Mouse (Mus musculus) forebrain, embryonic 14.5 days (tissue): ENCODE measurements at regions not wholly inside any gene's neighbourhood (a gene's known extent, or its start where the extent isn't known, plus 50 kb on each side); places are given as distances from the start of the nearest gene placed in this dataset.
A peak's percentile ranks its signal among the peaks of the same experiment; 100 is the strongest.

Source experiments
- ATAC-seq: fragments of 200-750 bp; cut with Nextera tagmentation; 2 replicates; pipeline ENCODE4 v1.8.0; 2017; ENCODE audit warnings: mild to moderate bottlenecking, moderate library complexity
- DNase-seq: peaks from one replicate; pipeline ENCODE4 v3.0.0-alpha.2; 2015; ENCODE audit warnings: low spot score
- H3K27ac ChIP-seq: fragments of 300-500 bp; sonication (generic); 2 replicates; pipeline ENCODE4 v1.5.1; 2014; ENCODE audit warnings: low read depth, mild to moderate bottlenecking, control low read depth, low read length, moderate library complexity
- H3K27me3 ChIP-seq: fragments of 300-500 bp; sonication (generic); replicated peaks from 2 replicates; pipeline ENCODE4 v1.6.1; 2014; ENCODE audit warnings: low read length, control low read depth, mixed read lengths; ENCODE audit not compliant: control insufficient read depth, insufficient read depth
- H3K36me3 ChIP-seq: fragments of 300-500 bp; sonication (generic); 2 replicates; pipeline ENCODE4 v1.6.1; 2014; ENCODE audit warnings: low read length, control low read depth; ENCODE audit not compliant: control insufficient read depth, insufficient read depth
- H3K4me1 ChIP-seq: fragments of 300-500 bp; sonication (generic); 2 replicates; pipeline ENCODE4 v1.6.1; 2014; ENCODE audit warnings: antibody characterized with exemption, low read length, control low read depth; ENCODE audit not compliant: control insufficient read depth, insufficient read depth
- H3K4me2 ChIP-seq: fragments of 300-500 bp; sonication (generic); 2 replicates; pipeline ENCODE4 v1.6.1; 2014; ENCODE audit warnings: mild to moderate bottlenecking, control low read depth, low read length
- H3K4me3 ChIP-seq: fragments of 300-500 bp; sonication (generic); 2 replicates; pipeline ENCODE4 v1.5.1; 2014; ENCODE audit warnings: low read depth, low read length, control low read depth
- H3K9ac ChIP-seq: fragments of 300-500 bp; sonication (generic); 2 replicates; pipeline ENCODE4 v1.6.1; 2014; ENCODE audit warnings: mild to moderate bottlenecking, low read length, control low read depth, moderate library complexity
- H3K9me3 ChIP-seq: fragments of 300-500 bp; sonication (generic); replicated peaks from 2 replicates; pipeline ENCODE4 v1.6.1; 2016; ENCODE audit warnings: low read length, control low read depth, mixed read lengths; ENCODE audit not compliant: control insufficient read depth
- WGBS: fragments of 180-500 bp; shearing (Covaris S2); extraction: QIAGEN DNeasy Blood & Tissue Kit; methylation state at CpG from one replicate; pipeline ENCODE4 v1.1.7; 2014; 5-methylcytosine and 5-hydroxymethylcytosine counted together

- no peaks in the 10 kb centered on the region for H3K36me3 ChIP-seq
- H3K4me2 ChIP-seq, result no peak overlapping the region
- no peak overlapping the region for H3K9ac ChIP-seq
- no peak overlapping the region for H3K4me3 ChIP-seq
- 66% methylated on average over 4 of the region's 4 CpGs for WGBS
- ATAC-seq (no peak), DNase-seq (no peak)
- no peaks in the 10 kb centered on the region for H3K9me3 ChIP-seq
- no peaks in the 10 kb centered on the region for H3K27me3 ChIP-seq
- no peak overlapping the region for H3K27ac ChIP-seq
- no peaks in the 10 kb centered on the region for H3K4me1 ChIP-seq
These were observed 70.5 kb downstream of the Apip start for GRCm38 (mm10) chr2:103143985-103144384.

- Histone ChIP-seq H3K4me2 (no peak overlapping the region), H3K4me3 (no peak overlapping the region), H3K9me3 (no peaks in the 10 kb centered on the region), H3K36me3 (no peaks in the 10 kb centered on the region), H3K27ac (no peak overlapping the region), H3K27me3 (no peaks in the 10 kb centered on the region), H3K4me1 (no peaks in the 10 kb centered on the region), H3K9ac (no peak overlapping the region)
- no peak for ATAC-seq
- DNase-seq, result no peak
- 85% methylated on average over 7 of the region's 7 CpGs for WGBS
These were observed 70.9 kb downstream of the Apip start for GRCm38 (mm10) chr2:103144420-103144819.

- Histone ChIP-seq H3K27me3 (no peaks in the 10 kb centered on the region), H3K4me3 (no peak overlapping the region), H3K27ac (no peak overlapping the region), H3K9me3 (no peaks in the 10 kb centered on the region), H3K36me3 (no peaks in the 10 kb centered on the region), H3K9ac (no peak overlapping the region), H3K4me1 (no peaks in the 10 kb centered on the region), H3K4me2 (no peak overlapping the region)
- ATAC-seq, result no peak
- no peak for DNase-seq
- 87% methylated on average over 3 of the region's 3 CpGs for WGBS
These were observed 71.6 kb downstream of the Apip start for GRCm38 (mm10) chr2:103145058-103145457.

- H3K4me1 ChIP-seq, result no peaks in the 10 kb centered on the region
- H3K27ac ChIP-seq, result no peak overlapping the region
- ATAC-seq (no peak), DNase-seq (no peak)
- H3K27me3 ChIP-seq, result no peaks in the 10 kb centered on the region
- no peaks in the 10 kb centered on the region for H3K36me3 ChIP-seq
- H3K9ac ChIP-seq, result no peak overlapping the region
- WGBS, result 92% methylated on average over 7 of the region's 7 CpGs
- no peaks in the 10 kb centered on the region for H3K9me3 ChIP-seq
- H3K4me3 ChIP-seq, result no peak overlapping the region
- H3K4me2 ChIP-seq, result no peak overlapping the region
These were observed 72.7 kb downstream of the Apip start for GRCm38 (mm10) chr2:103146132-103146531.

- DNase-seq, result no peak
- Histone ChIP-seq H3K4me2 (no peak overlapping the region), H3K4me3 (no peak overlapping the region), H3K4me1 (no peaks in the 10 kb centered on the region), H3K9ac (no peak overlapping the region), H3K36me3 (no peaks in the 10 kb centered on the region), H3K27me3 (no peaks in the 10 kb centered on the region), H3K9me3 (no peaks in the 10 kb centered on the region), H3K27ac (no peak overlapping the region)
- no peak for ATAC-seq
- 94% methylated on average over 1 of the region's 1 CpGs for WGBS
These were observed 79.8 kb downstream of the Apip start for GRCm38 (mm10) chr2:103153261-103153660.

- Histone ChIP-seq H3K36me3 (no peaks in the 10 kb centered on the region), H3K27me3 (no peaks in the 10 kb centered on the region), H3K27ac (no peak overlapping the region), H3K9ac (no peak overlapping the region), H3K9me3 (no peaks in the 10 kb centered on the region), H3K4me3 (no peak overlapping the region), H3K4me1 (no peaks in the 10 kb centered on the region), H3K4me2 (no peak overlapping the region)
- DNase-seq (no peak), ATAC-seq (no peak)
- WGBS, result 70% methylated on average over 2 of the region's 2 CpGs
These were observed 94.3 kb downstream of the Apip start for GRCm38 (mm10) chr2:103167741-103168140.

GRCm38 (mm10) chr2:103168266-103168665 lies 94.8 kb downstream of the Apip start:
- Histone ChIP-seq H3K36me3 (no peaks in the 10 kb centered on the region), H3K9ac (no peak overlapping the region), H3K9me3 (no peaks in the 10 kb centered on the region), H3K4me3 (no peak overlapping the region), H3K27ac (no peak overlapping the region), H3K4me2 (no peak overlapping the region), H3K27me3 (no peaks in the 10 kb centered on the region), H3K4me1 (no peaks in the 10 kb centered on the region)
- no peak for ATAC-seq
- peak; percentile 45 for DNase-seq

GRCm38 (mm10) chr2:103177361-103177760 lies 103.9 kb downstream of the Apip start:
- WGBS, result 62% methylated on average over 2 of the region's 2 CpGs
- Histone ChIP-seq H3K36me3 (no peaks in the 10 kb centered on the region), H3K27me3 (no peaks in the 10 kb centered on the region), H3K4me2 (no peak overlapping the region), H3K4me1 (no peaks in the 10 kb centered on the region), H3K27ac (no peak overlapping the region), H3K9ac (no peak overlapping the region), H3K4me3 (no peak overlapping the region), H3K9me3 (no peaks in the 10 kb centered on the region)
- ATAC-seq (no peak), DNase-seq (peak; percentile 7)

GRCm38 (mm10) chr2:103180298-103180927 lies 106.9 kb downstream of the Apip start:
- ATAC-seq (peak; percentile 71), DNase-seq (peak; percentile 75)
- H3K4me1 ChIP-seq, result no peaks in the 10 kb centered on the region
- 20% methylated on average over 4 of the region's 4 CpGs for WGBS
- H3K9ac ChIP-seq, result no peak overlapping the region
- no peak overlapping the region for H3K4me3 ChIP-seq
- no peaks in the 10 kb centered on the region for H3K9me3 ChIP-seq
- no peaks in the 10 kb centered on the region for H3K36me3 ChIP-seq
- no peak overlapping the region for H3K27ac ChIP-seq
- H3K27me3 ChIP-seq, result no peaks in the 10 kb centered on the region
- no peak overlapping the region for H3K4me2 ChIP-seq
